Mouse (Mus musculus) lung, postnatal 4 days (tissue): ENCODE measurements around the gene Chml.

ENCODE experiments used
- DNase-seq, 2 experiments: peaks; one replicate each; pipeline ENCODE4 v3.0.0; 2021

The Chml gene

GRCm38 (mm10) chr1:175692246-175692996 is at the start of gene Chml, which contains the start of gene Opn3:
Gene Chml (minus strand): TSS chr1:175692901.
Gene Opn3 (minus strand): TSS chr1:175692776.
- DNase-seq = peak; percentile 99

GRCm38 (mm10) chr1:175725771-175726170 is 33.1 kb upstream of the Chml start:
- DNase-seq = no peak

GRCm38 (mm10) chr1:175716832-175717231 is 24.1 kb upstream of the Chml start:
- no peak for DNase-seq

- DNase-seq = peak; percentile 20 to 59
Measured at GRCm38 (mm10) chr1:175712338-175712909, 19.7 kb upstream of the Chml start.

- peak in 1 of 2 experiments; percentile 42 for DNase-seq
Measured at GRCm38 (mm10) chr1:175708013-175708412, 15.3 kb upstream of the Chml start.

GRCm38 (mm10) chr1:175707599-175707998 is 14.9 kb upstream of the Chml start:
- DNase-seq = no peak

GRCm38 (mm10) chr1:175701145-175701544 is 8.4 kb upstream of the Chml start:
- DNase-seq = no peak

- DNase-seq = no peak
Measured at GRCm38 (mm10) chr1:175699796-175700195, 7.1 kb upstream of the Chml start.

GRCm38 (mm10) chr1:175699375-175699774 is 6.7 kb upstream of the Chml start:
- no peak for DNase-seq

GRCm38 (mm10) chr1:175698293-175698692 is 5.6 kb upstream of the Chml start, which contains the start of gene Wdr64:
Gene Wdr64 (plus strand): TSS chr1:175698593.
- DNase-seq = no peak

- peak in 1 of 2 experiments; percentile 17 for DNase-seq
Measured at GRCm38 (mm10) chr1:175693429-175693960, 794 bp upstream of the Chml start.

- no peak for DNase-seq
Measured at GRCm38 (mm10) chr1:175692997-175693361, 278 bp upstream of the Chml start.

GRCm38 (mm10) chr1:175691686-175692245 is 935 bp downstream of the Chml start:
- DNase-seq = peak in 1 of 2 experiments; percentile 17

GRCm38 (mm10) chr1:175680995-175681394 is 11.7 kb downstream of the Chml start:
- no peak for DNase-seq

- no peak for DNase-seq
Measured at GRCm38 (mm10) chr1:175677459-175677858, 15.2 kb downstream of the Chml start.

GRCm38 (mm10) chr1:175675116-175675515 is 17.6 kb downstream of the Chml start:
- no peak for DNase-seq

GRCm38 (mm10) chr1:175673563-175674325 is 19.0 kb downstream of the Chml start:
- DNase-seq = no peak

- no peak for DNase-seq
Measured at GRCm38 (mm10) chr1:175671626-175672025, 21.1 kb downstream of the Chml start.

- DNase-seq = no peak
Measured at GRCm38 (mm10) chr1:175670042-175670441, 22.7 kb downstream of the Chml start.

- no peak for DNase-seq
Measured at GRCm38 (mm10) chr1:175669456-175669855, 23.2 kb downstream of the Chml start.

GRCm38 (mm10) chr1:175668666-175669405 is 23.9 kb downstream of the Chml start:
- peak in 1 of 2 experiments; percentile 18 for DNase-seq

GRCm38 (mm10) chr1:175659900-175660299 is 32.8 kb downstream of the Chml start:
- DNase-seq = no peak
